Mouse (Mus musculus) kidney, adult 9 months (tissue): ENCODE results near the gene Atg13.
"Not testable (repeated sequence)": the region's sequence is repeated elsewhere in the genome, so short reads cannot be mapped to it uniquely, and the experiment has no call there.

ENCODE experiments used
- DNase-seq: peaks from one replicate; pipeline ENCODE4 v3.0.0; 2022

The Atg13 gene

GRCm38 (mm10) chr2:91710272-91711234, at the start of gene Atg13, which contains the start of gene Harbi1:
Gene Atg13 (minus strand): TSS chr2:91710576.
Gene Harbi1 (plus strand): TSS chr2:91710852.
- peak; percentile 92 for DNase-seq

- peak; percentile 71 for DNase-seq
These were observed 39.5 kb upstream of the Atg13 start for GRCm38 (mm10) chr2:91749811-91750261.

GRCm38 (mm10) chr2:91744686-91745085, 34.3 kb upstream of the Atg13 start:
- DNase-seq = no peak

GRCm38 (mm10) chr2:91739586-91739985, 29.2 kb upstream of the Atg13 start:
- DNase-seq = no peak

- DNase-seq = no peak
These were observed 24.8 kb upstream of the Atg13 start for GRCm38 (mm10) chr2:91735221-91735620.

GRCm38 (mm10) chr2:91729971-91730821, 19.8 kb upstream of the Atg13 start, which contains the start of gene Ambra1:
Gene Ambra1 (plus strand): TSS chr2:91730134.
- DNase-seq = peak; percentile 94

GRCm38 (mm10) chr2:91729571-91729970, 19.2 kb upstream of the Atg13 start:
- no peak for DNase-seq

- DNase-seq = no peak
These were observed 16.6 kb upstream of the Atg13 start for GRCm38 (mm10) chr2:91727011-91727410.

GRCm38 (mm10) chr2:91725476-91725875, 15.1 kb upstream of the Atg13 start:
- DNase-seq = not testable (repeated sequence)

- DNase-seq = no peak
These were observed 14.3 kb upstream of the Atg13 start for GRCm38 (mm10) chr2:91724716-91725115.

- DNase-seq = no peak
These were observed 13.6 kb upstream of the Atg13 start for GRCm38 (mm10) chr2:91723951-91724350.

- DNase-seq = no peak
These were observed 13.0 kb upstream of the Atg13 start for GRCm38 (mm10) chr2:91723382-91723781.

- DNase-seq = peak; percentile 84
These were observed 7.9 kb upstream of the Atg13 start for GRCm38 (mm10) chr2:91718276-91718675.

- DNase-seq = no peak
These were observed 4.5 kb upstream of the Atg13 start for GRCm38 (mm10) chr2:91714921-91715320.

- no peak for DNase-seq
These were observed 1.0 kb upstream of the Atg13 start for GRCm38 (mm10) chr2:91711256-91711925.

- no peak for DNase-seq
These were observed 2.0 kb downstream of the Atg13 start for GRCm38 (mm10) chr2:91708361-91708760.

- DNase-seq = no peak
These were observed 3.9 kb downstream of the Atg13 start for GRCm38 (mm10) chr2:91706456-91706855.

- DNase-seq = no peak
These were observed 4.6 kb downstream of the Atg13 start for GRCm38 (mm10) chr2:91705736-91706135.

- no peak for DNase-seq
These were observed 9.0 kb downstream of the Atg13 start for GRCm38 (mm10) chr2:91701366-91701765.

GRCm38 (mm10) chr2:91699225-91699624, 11.2 kb downstream of the Atg13 start:
- no peak for DNase-seq

- no peak for DNase-seq
These were observed 14.2 kb downstream of the Atg13 start for GRCm38 (mm10) chr2:91696225-91696590.

GRCm38 (mm10) chr2:91695436-91696224, 14.7 kb downstream of the Atg13 start:
- DNase-seq = no peak
